Mouse (Mus musculus) mesoderm, embryonic 11.5 days (tissue): ENCODE data around the gene Lexm.
A peak's percentile ranks its signal among the peaks of the same experiment; 100 is the strongest.

Experiments
- DNase-seq: peaks from one replicate; pipeline ENCODE4 v3.0.0-alpha.2; 2012; ENCODE audit warnings: low read depth, low spot score

Lexm gene

GRCm38 (mm10) chr4:106617056-106617455 is at the start of gene Lexm:
Gene Lexm, minus strand, starts transcription at chr4:106617241.
- DNase-seq, result peak; percentile 47

- DNase-seq, result no peak
Measured at GRCm38 (mm10) chr4:106666546-106666945, 49.5 kb upstream of the Lexm start.

- no peak for DNase-seq
Measured at GRCm38 (mm10) chr4:106665673-106666072, 48.6 kb upstream of the Lexm start.

- DNase-seq, result no peak
Measured at GRCm38 (mm10) chr4:106665269-106665668, 48.2 kb upstream of the Lexm start.

GRCm38 (mm10) chr4:106664697-106665096 is 47.7 kb upstream of the Lexm start:
- DNase-seq, result no peak

- DNase-seq, result no peak
Measured at GRCm38 (mm10) chr4:106663956-106664470, 47.0 kb upstream of the Lexm start.

GRCm38 (mm10) chr4:106655681-106656080 is 38.6 kb upstream of the Lexm start:
- DNase-seq, result no peak

- no peak for DNase-seq
Measured at GRCm38 (mm10) chr4:106653051-106653450, 36.0 kb upstream of the Lexm start.

- DNase-seq, result no peak
Measured at GRCm38 (mm10) chr4:106652546-106652945, 35.5 kb upstream of the Lexm start.

- peak; percentile 98 for DNase-seq
Measured at GRCm38 (mm10) chr4:106650833-106651527, 33.9 kb upstream of the Lexm start, which contains the start of gene Pars2. Gene Pars2, plus strand, starts transcription at chr4:106651069.

GRCm38 (mm10) chr4:106647137-106647536 is 30.1 kb upstream of the Lexm start:
- DNase-seq, result no peak

- no peak for DNase-seq
Measured at GRCm38 (mm10) chr4:106645797-106646196, 28.8 kb upstream of the Lexm start.

GRCm38 (mm10) chr4:106644218-106644610 is 27.2 kb upstream of the Lexm start:
- DNase-seq, result no peak

- DNase-seq, result no peak
Measured at GRCm38 (mm10) chr4:106643483-106644217, 26.6 kb upstream of the Lexm start.

GRCm38 (mm10) chr4:106634086-106634479 is 17.0 kb upstream of the Lexm start:
- DNase-seq, result no peak

- no peak for DNase-seq
Measured at GRCm38 (mm10) chr4:106633281-106634085, 16.4 kb upstream of the Lexm start.

- DNase-seq, result no peak
Measured at GRCm38 (mm10) chr4:106632313-106632712, 15.3 kb upstream of the Lexm start.

- peak; percentile 71 for DNase-seq
Measured at GRCm38 (mm10) chr4:106630333-106631220, 13.5 kb upstream of the Lexm start.

GRCm38 (mm10) chr4:106629374-106629773 is 12.3 kb upstream of the Lexm start:
- no peak for DNase-seq

GRCm38 (mm10) chr4:106628650-106629360 is 11.8 kb upstream of the Lexm start:
- no peak for DNase-seq
